Mouse (Mus musculus) thymus, postnatal 14 days (tissue): ENCODE data around the gene Gm49711.
A peak's percentile ranks its signal among the peaks of the same experiment; 100 is the strongest.

Experiments used
- DNase-seq: peaks from one replicate; pipeline ENCODE4 v3.0.0; 2021

Gene Gm49711

DNA sequence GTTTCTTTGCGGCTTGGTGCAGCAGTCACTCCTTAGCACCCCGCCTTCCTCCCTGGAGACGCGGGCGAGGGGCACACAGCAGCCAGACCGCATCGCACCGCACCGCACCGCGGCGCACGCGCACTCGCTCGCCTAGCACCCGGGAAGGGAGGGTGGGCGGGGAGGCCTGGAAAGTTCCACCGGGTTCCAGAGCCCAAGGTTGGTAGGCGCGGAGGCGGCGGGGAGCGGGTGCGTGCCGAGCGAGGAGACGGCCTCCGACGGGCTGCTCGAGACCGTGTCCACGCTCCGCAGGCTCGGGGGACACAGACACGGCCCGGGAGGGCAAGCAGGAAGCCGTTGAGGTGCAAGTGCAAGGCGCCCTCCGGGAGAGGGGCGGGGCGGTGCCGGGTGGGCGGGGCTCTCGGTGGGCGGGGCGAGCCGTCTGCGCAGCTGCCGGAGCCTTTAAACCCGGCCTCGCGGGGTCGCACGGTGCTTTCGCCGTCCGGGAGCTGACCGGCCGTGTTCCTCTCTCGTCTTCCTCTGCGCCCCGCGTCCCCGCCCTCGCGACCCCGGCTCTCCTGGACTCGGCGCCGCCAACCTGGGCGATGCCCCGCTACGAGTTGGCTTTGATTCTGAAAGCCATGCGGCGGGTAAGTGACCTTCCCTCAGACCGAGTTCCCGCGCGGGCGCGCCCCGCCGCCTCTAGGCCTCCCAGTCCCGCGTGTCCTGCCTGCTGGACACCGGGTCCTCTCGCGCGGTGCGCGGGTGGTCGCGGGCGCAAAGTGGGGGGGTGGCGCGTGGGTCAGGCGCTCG lies at the start of gene Gm49711, which contains the start of the genes Mrps6 and Slc5a3:
TSS of gene Gm49711 (plus strand) at position 465 of the 792 bp plus-strand sequence.
TSS of gene Mrps6 (plus strand) at position 419 of the 792 bp plus-strand sequence.
TSS of gene Slc5a3 (plus strand) at position 471 of the 792 bp plus-strand sequence.
- DNase-seq = peak; percentile 92

DNA sequence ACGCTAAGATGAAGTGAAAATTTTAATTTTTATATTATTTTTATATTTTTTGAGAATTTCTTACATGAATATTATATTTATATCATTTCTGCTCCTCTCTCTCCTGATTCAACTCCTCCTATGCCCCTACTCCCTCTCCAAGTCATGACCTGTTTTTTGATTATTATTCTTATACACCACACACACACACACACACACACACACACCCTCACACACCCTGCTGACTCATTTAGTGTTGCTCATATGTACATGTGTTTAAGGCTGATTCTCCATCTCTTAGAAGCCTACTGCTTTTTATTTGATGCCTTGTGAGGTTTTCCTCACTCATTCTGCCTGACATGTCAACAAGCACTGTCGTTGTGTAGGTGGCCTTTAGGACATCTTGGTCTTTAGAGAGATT lies 48.5 kb upstream of the Gm49711 start:
- no peak for DNase-seq

DNA sequence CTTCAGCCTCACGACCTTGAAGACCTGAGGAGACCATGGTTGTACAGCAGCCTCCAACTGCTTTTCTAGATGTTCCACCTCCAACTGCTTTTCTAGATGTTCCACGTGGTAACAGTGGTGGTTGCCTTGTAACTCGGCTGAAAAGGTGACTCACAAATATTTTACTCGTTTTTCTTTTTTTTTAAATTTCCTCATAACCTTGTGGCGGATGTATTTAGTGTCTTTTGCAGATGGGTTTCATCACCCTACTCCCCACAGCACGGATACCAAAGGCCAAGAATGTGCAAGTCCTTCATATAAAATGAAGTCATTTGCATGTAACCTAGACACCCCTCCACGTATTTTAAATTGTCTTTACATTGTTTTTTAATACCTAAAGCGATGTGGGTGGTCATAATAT lies 41.3 kb upstream of the Gm49711 start:
- no peak for DNase-seq

DNA sequence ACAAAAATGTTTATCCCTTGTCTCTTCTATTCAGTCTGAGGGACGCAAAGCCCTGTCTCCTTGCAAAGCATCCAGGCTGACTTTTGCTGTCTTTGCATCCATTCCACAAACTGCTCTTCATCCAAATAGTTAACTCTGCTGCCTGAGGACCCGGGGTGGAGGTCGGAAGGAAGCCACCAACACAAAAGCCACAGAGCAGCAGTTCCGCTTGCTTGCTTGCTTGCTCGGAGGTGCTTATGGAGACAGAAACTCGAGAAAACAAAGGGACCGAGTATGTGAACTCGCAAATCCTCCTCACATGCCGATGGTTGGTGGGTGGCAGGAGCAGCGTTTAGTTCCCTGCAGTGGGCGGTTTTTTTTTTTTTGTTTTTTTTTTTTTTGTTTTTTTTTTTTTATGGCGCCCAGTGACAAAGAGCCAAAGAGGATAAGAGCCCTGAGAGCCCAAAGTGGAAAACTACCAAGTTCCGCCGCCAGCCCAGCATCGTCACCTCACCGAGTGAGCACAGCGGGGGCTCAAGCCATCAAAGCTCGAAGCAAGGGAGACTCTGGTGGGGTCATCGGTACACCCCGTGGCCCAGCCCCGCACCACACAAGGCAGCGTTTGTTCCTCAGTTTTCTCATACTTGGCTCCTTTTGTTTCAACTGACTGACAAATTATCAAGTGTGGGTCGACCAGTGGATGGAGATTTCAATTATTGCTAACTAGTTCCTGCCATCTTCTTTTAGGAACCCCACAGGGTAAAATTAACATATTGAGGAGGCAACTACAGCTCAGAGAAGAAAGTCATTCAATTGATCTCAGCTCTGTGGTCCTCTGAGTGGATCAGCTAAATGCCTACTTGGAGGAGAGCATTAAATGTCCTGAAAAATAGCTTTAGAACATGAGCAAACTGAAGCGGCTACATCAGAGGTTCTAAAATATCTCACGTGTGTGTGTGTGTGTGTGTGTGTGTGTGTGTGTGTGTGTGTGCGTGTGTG lies 38.7 kb upstream of the Gm49711 start:
- peak; percentile 75 for DNase-seq

DNA sequence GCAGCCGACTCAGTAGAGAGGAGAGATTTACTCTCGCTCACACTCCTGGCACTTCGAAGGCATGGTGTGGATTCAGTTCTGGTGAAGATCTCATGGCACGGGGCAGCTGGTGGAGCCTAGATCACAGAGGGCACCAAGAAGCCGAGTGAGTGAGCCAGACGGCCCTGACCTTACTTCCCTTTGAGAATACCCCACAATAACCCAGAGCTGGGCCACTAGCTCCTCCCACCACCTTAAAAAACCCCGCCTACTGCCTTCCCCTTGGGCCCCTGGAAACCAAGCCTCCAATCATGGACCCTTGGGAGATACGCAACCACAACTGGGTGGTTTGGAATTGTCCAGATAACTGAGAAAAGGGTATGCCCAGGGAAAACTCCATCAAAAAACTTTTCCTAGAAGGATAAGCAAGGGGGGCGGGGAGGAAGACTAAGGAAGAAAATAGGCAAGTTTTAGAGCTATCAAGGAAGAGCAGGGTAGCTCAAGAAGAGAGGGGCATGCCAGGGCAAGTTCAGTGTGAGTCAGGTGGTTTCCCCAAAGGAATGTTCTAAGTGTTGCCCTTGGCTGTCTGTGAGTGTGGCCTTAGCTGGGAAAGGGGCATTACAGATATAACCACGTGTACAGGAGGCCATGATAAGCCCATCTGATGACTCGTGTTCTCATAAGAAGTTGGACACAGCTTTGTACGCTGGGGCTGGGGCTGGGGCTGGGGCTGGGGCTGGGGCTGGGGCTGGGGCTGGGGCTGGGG lies 36.3 kb upstream of the Gm49711 start:
- no peak for DNase-seq

DNA sequence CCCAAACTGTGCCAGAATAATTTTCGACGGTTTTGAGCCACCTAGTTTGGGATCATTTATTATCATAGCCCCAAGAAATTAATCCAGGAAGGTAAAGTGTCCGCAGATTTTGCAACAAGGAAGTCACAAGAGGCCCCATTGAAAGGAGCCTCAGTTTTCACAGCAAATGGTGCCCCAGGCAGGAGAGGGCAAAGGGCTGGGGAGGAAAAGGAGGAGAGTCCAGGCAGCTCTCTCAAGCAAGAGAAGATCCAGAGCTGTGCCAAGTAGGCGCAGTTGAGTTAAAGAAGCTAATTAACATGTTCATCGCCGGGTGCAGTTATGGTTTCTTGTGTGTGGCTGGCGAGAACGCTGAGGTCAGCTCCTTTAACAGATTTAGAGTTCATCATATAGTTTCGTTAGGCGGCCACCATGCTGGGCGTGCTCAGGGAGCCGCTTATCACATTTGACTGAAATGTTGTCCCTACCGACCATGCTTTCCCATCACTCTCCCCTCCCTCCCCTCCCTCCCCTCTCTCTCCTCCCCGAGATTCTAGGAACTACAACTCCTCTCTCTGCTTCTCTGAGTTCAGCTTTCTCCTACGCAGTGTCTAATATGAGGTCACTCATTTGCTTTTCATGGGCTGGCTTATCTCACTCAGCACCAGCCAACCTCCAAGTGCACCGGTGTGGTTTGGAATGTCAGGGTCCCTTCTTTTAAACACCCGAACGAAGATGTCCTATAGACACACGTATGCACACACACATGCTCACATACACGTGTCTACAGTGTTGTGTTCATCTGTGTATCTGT lies 35.4 kb upstream of the Gm49711 start:
- no peak for DNase-seq

DNA sequence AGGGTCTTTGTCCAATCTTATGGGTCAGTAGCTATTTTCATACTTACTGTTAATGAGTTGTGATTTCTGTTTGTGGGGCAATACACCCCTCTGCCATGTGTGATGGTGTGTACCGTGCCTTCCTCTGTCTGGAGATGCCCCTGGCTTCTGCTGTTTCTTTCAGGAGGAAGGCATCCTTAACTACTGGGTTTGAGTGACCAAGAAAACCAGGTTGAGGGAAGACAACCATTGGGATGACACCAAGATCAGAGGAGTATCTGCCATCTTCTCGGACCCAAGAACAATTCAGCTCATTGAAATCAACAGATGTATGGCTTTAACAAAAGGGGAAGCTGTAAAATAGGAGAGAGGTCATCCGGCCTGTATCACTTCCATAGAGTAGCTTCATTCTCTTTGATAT lies 24.8 kb upstream of the Gm49711 start:
- no peak for DNase-seq

DNA sequence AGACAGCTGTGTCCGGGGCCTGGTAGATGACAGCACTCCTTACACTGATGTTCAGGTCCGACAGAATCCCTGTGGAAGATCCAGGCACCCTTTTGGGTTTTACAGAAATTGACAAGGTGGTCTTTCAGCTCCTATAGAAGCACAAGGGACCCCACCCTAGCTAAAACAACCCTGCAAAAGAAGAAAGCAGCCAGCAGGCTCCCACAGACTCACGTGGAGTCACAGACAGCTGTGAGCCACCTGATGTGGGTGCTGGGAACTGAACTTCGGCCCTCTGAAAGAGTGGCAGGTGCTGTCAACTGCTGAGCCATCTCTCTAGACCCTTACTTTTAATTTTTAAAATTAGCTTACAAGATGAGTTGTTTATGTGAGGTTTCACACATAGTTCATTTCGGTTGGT lies 23.4 kb upstream of the Gm49711 start:
- DNase-seq = no peak

DNA sequence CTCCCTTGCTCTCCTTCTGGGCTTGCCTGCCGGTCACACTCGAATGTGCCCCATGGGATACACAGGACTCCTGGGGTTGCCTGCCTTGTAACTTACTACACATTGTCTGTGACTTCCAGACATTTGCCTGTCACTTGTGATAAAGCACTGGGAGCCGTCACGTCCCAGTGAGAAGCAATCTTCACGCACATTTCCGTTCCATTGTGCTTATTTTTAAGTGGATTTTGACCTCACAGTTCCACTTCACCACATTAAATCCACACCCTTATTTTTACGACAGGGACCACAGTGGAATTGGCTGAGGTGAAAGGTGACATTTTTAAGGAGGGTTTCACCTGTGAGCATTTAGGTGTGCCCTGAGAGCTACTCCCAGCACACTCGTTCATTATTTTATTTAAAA lies 21.4 kb upstream of the Gm49711 start:
- DNase-seq = no peak

DNA sequence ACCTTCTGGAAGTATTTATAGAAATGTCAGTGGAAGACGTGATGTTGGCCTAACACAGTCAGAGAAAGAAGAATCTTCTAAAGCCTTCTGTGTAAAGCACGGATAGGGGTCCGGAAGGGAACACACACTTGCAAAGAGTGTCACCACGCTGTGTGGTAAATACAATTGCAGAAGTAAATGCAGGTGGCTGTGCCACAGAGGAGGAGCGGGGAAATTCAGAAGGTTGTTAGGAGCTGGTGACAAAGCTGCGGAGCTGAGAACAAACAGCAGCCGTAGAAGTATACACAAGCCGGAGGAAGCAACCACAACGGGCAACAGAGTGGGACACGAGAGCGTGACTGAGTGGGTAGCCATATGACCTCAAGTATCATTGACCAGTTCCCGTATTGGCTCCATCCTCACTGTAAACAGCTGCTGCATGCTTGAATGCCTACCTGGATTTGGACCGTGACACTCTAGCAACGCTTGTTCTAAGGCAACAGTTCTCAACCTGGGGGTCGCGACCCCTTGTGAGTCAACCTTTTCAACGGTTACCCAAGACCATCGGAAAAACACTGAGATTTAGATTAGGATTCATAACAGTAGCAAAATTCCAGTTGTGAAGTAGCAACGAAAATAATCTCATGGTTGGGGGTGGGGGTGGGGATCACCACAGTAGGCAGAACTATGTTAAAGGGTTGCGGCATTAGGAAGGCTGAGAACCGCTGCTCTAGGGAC lies 20.1 kb upstream of the Gm49711 start:
- peak; percentile 66 for DNase-seq

DNA sequence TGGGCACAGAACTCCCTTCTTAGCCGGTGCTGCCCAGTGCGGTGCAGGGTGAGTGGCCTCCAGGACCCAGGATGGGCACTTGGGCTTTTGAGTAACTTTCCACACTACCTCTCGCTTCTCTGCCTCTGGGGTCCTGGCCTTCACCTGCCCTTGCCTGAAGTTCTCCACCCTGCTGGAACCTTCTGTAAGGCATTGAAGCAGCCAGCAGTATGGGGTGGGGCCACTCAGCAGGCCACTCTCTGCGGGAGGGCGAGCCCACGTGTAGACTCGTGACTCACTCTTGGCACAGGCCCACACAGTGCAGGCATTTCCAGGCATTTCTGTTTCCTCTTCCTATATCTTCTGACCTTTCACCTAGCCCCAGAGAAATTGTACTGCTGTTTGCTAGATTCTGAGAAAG lies 18.7 kb upstream of the Gm49711 start:
- DNase-seq = no peak

DNA sequence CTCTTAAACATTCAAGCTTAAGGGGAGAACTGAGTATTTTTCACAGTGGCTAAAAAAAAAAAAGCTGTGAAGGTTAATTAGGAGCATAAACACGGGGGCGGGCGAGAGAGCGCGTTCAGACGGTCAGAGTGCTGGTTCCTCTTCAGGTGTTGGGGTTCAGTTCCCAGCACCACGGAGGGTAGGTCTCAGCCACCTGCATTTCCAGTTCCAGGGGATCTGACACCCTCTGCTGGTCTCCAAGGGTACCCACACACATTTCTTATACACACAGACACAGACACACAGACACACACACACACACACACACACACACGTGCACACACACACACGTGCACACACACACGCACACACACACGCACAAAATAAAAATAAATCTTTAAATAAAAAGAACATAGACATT lies 18.1 kb upstream of the Gm49711 start:
- no peak for DNase-seq

DNA sequence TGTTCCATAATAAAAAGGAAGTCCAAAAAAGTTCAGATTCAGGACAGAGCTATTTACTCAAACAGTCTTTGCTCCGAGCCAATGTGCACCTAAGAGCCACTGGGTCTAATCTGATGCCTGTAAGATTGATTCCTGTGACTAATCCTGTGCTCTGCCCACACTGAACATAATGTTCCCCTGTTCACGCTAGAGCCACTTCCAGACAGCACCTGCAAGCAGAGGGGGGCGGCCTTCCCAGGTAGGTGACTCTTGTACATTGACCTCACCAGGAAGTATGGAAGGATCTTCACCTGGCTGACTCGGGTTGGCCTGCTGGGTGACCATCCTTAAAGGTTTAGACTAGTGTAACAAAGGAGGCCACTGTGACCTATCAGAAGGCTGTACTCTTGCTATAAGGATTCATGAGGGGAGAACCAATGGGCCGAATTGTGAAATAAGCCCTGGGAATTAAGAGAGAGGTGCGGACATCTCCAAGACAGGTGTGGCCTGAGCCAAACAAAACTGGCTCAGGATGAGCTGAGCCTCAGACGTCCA lies 6.3 kb upstream of the Gm49711 start:
- no peak for DNase-seq

DNA sequence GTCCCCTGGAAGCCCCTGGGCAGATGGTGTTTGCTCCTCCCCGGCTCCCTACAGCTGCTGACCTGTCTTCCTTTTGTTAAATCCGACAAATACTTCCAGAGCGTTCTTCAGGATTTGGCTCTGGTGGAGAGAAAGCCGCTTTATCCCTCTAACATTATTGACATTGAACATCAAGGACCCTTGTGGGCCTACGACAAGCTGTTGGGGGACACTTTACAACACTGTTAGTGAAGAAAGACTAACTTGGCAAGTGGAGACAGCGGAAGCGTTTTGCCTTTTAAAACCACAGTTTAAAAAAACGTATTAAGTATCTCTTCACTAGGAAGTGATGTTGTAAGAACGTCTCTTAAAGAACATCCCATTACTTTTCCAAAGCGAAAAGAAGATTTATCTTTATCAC lies 5.5 kb upstream of the Gm49711 start:
- no peak for DNase-seq

DNA sequence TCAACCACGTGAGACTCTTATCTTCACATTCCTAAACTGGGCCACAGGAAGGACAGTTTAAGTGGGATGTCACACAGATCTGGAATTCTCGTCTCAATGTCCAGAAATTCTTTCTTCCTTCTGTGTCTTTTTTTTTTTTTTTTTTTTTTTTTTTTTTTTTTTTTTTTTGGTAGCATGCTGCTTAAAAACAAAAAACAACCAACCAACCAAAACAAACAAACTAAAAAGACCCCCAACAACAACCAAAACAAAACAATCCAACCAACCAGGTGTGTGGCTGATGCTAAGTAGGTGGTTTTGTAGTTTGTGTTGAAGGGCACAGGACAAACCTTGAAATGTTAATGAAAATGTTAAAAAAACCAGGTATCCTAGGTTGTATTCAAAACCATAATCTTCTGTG lies 1.4 kb upstream of the Gm49711 start:
- DNase-seq = no peak

DNA sequence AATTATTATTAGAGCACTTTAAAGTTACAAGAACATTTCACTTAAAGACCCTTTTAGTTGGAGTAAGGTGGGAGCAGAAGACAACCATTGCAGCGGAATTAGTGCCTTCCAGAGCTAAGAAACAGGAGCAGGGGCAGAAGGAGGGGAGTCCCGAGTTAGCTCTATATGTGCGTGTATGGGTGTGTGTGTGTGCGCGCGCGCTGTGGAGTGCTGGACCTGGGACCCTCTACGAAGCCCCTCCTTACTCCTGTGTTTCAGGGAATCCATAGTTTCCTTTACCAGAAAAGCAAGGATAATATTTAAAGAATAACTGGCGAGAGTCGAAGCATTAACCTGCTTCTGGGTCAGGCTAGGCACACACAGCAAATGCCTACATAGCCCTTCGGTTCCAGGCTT lies 662 bp upstream of the Gm49711 start:
- peak; percentile 25 for DNase-seq

DNA sequence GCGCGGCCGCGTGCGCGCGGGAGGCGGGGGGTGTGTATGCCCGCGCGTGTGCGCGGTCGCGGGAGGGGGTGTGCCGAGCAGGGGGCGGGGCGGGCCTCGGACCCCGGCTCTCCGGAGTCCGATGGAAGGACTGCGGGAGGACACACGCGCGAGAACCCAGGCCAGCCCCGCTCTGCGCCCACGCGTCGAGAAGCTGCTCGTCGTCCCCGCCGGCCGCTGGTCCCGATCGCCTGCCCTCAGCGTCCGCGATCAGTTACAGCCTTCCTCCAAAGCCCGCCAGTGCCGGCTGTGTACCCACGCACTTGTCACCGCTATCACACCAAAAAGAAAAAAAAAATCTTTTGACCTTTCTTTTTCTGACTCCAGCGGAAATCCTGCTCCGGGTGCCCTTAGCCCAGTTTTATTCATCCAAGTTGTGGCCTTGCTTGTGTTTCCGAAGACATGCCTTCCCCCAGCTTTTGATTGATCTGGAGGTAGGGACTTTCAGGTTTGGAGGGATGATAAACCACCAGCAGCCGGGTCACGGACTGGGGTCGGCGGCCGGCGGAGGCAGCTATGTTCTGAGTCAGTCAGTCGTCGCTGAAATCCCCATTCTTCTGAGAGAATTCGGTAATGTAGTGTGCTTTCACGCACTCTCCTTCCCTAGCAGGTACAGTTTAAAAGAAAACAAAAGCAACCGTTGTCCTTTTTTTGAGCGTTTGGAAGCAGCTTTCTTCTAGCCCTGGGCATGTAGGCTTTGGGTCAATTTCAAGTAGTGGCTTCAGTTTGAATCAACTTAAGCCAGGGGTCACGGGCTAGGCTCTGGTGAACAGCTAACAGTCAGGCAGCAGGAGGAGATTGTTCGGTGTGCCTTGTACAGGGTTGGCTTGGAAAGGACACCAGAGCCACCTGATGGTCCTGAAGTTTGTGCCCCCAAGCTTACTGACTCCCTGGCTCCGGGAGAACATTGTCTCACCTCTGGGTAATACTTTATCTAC lies 816 bp downstream of the Gm49711 start:
- DNase-seq = no peak

DNA sequence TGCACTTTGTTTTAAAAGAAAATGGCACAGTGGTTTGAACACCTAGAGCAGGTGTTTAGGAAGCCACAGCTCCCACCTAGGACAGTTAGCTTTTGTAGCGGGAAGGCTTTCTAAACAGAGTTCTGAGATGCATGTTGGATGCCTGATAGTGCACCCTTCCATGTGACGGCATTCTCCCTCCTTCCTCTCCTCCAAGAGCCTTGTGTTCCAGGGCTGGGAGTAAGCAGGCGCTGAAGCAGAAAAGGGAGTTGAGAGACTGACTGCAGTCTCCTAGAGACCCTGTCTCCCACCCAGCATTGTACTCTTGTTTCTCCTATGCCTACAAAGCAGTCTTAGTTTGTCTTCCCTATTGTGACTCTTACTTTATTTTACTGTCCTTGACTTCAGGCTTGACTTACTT lies 2.1 kb downstream of the Gm49711 start:
- no peak for DNase-seq

DNA sequence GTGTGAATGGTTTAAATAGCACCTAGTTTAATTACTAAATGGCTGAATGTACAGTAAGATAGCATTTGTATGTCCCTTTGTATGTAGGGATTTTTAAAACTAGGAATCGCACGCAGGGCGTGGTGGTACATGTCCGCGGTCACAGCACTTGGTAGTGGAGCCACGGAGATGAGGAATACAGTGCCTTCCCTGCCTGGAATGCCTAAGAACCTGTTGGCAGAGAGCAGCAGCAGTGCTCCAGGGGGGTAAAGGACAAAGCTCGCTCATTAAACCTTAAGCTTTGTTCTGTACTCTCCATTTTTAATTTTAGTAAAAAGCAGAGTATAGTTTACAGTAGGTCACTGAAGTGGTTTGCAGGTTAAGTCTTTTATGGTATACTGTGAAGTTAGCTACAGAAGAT lies 3.5 kb downstream of the Gm49711 start:
- no peak for DNase-seq

DNA sequence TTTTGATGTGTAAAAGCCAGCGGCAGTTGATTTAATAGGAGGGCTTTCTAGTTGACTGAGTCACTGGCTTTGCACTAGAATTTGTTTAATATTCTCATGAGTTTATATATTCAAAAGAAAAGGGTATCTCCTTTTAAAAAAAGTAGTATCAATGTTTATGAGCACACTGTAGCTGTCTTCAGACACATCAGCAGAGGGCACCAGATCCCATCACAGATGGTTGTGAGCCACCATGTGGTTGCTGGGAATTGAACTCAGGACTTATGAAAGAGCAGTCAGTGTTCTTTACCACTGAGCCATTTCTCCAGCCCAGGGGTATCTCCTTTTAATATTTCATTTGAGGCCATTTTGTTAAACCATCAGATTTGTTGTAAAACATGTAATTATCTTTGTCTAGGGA lies 4.7 kb downstream of the Gm49711 start:
- no peak for DNase-seq
